Mouse (Mus musculus): ENCODE measurements around the gene Cphx3.
"Not testable (repeated sequence)": the region's sequence is repeated elsewhere in the genome, so short reads cannot be mapped to it uniquely, and the experiment has no call there.

GRCm38 (mm10) chr14:26081997-26082396 lies at the start of gene Cphx3:
- TF ChIP-seq CTCF (IDR thresholded peaks at IDR 0.05 in 2 of 3, conservative IDR thresholded peaks at IDR 0.05 in 1 of 3; ENCODE audit: control insufficient read depth in 1 of 3, insufficient read depth in 1 of 3, low read depth in 2 of 3, low read length in 3 of 3, poor library complexity in 1 of 3, severe bottlenecking in 1 of 3); SMC3 (IDR thresholded peaks at IDR 0.05; ENCODE audit: low read depth, low read length); EP300 (IDR thresholded peaks at IDR 0.05; ENCODE audit: low read depth in 1 of 2, low read length in 2 of 2); MAZ (IDR thresholded peaks at IDR 0.05; ENCODE audit: low read depth, low read length); MEF2A (IDR thresholded peaks at IDR 0.05; ENCODE audit: extremely low read depth, insufficient replicate concordance, low read depth, low read length, poor library complexity, severe bottlenecking); USF1 (IDR thresholded peaks at IDR 0.05; ENCODE audit: low read depth, low read length); SIN3A (IDR thresholded peaks at IDR 0.05; ENCODE audit: low read length); MAX (IDR thresholded peaks at IDR 0.05; ENCODE audit: low read length); USF2 (IDR thresholded peaks at IDR 0.05; ENCODE audit: borderline replicate concordance in 1 of 2, insufficient read depth in 1 of 2, low read depth in 1 of 2, low read length in 2 of 2); TCF12 (IDR thresholded peaks at IDR 0.05; ENCODE audit: low read depth, low read length); POLR2A (IDR thresholded peaks at IDR 0.05; ENCODE audit: control insufficient read depth in 1 of 2, insufficient read depth in 1 of 2, low read depth in 1 of 2, low read length in 2 of 2, poor library complexity in 1 of 2): not testable (repeated sequence)
